Mouse (Mus musculus) T-cell, adult 66 days (primary cell): ENCODE measurements around the gene Tsga10ip. TPM values are rescaled to one million over a fixed set of nuclear protein-coding genes. Genes with fewer than 3 reads are reported as not detected.

Source experiments
- total RNA-seq, 2 experiments: library from RNA; stranded (reverse); gene quantifications; 3 replicates in 1 of 2; 4 replicates in 1 of 2; pipeline ENCODE4 v1.2.4; 2023

The Tsga10ip gene
- under 1 TPM in 1 of 2 experiments, not detected in 1; 0.98 TPM for total RNA-seq

GRCm38 (mm10) chr19:5402293-5402692 is at the start of gene Tsga10ip:
Tsga10ip (minus strand) TSS chr19:5402526.

GRCm38 (mm10) chr19:5447515-5448353 is 45.4 kb upstream of the Tsga10ip start, which contains the start of gene Fosl1:
Fosl1 (plus strand) TSS chr19:5447547.

GRCm38 (mm10) chr19:5424782-5425741 is 22.7 kb upstream of the Tsga10ip start, which contains the start of the genes Drap1 and AI837181:
Drap1 (minus strand) TSS chr19:5424979.
AI837181 (plus strand) TSS chr19:5425144.

GRCm38 (mm10) chr19:5388588-5389242 is 13.6 kb downstream of the Tsga10ip start, which contains the start of gene Sart1:
Sart1 (minus strand) TSS chr19:5388703.

GRCm38 (mm10) chr19:5367053-5367359 is 35.3 kb downstream of the Tsga10ip start, which contains the start of gene Banf1:
Banf1 (minus strand) TSS chr19:5367168.

GRCm38 (mm10) chr19:5366175-5367052 is 35.9 kb downstream of the Tsga10ip start, which contains the start of gene Eif1ad:
Eif1ad (plus strand) TSS chr19:5366741.

GRCm38 (mm10) chr19:5349502-5349873 is 52.8 kb downstream of the Tsga10ip start, which contains the start of gene Cst6:
Cst6 (minus strand) TSS chr19:5349574.

Other genes with a start within 250 kb of the Tsga10ip start
- gene Pacs1, start 129.4 kb downstream of the Tsga10ip start, total RNA-seq = 100 to 1,000 TPM; 102 to 103 TPM
- 100 to 1,000 TPM; 262 to 282 TPM for gene Sf3b2, start 107.1 kb downstream of the Tsga10ip start, total RNA-seq
- gene Gal3st3, start 104.2 kb downstream of the Tsga10ip start, total RNA-seq = not detected
- gene Catsper1, start 66.8 kb downstream of the Tsga10ip start, total RNA-seq = not detected
- gene Cst6, start 53.0 kb downstream of the Tsga10ip start, total RNA-seq = 1 to 10 TPM; 1.0 to 2.9 TPM
- gene Eif1ad, start 35.8 kb downstream of the Tsga10ip start, total RNA-seq = 10 to 100 TPM; 35.1 to 42.2 TPM
- 100 to 1,000 TPM; 104 to 116 TPM for gene Banf1, start 35.4 kb downstream of the Tsga10ip start, total RNA-seq
- 100 to 1,000 TPM; 183 to 193 TPM for gene Sart1, start 13.8 kb downstream of the Tsga10ip start, total RNA-seq
- 100 to 1,000 TPM; 176 to 179 TPM for gene Drap1, start 22.5 kb upstream of the Tsga10ip start, total RNA-seq
- gene AI837181, start 22.6 kb upstream of the Tsga10ip start, total RNA-seq = 10 to 100 TPM; 66.9 to 71.3 TPM
- not detected for gene Fosl1, start 45.0 kb upstream of the Tsga10ip start, total RNA-seq
- gene Ccdc85b, start 55.4 kb upstream of the Tsga10ip start, total RNA-seq = 1 to 10 TPM; 7.1 TPM
- gene Fibp, start 58.1 kb upstream of the Tsga10ip start, total RNA-seq = 10 to 100 TPM; 85.7 to 89.0 TPM
- gene Ctsw, start 66.0 kb upstream of the Tsga10ip start, total RNA-seq = 100 to 1,000 TPM; 168 to 233 TPM
- gene Efemp2, start 71.4 kb upstream of the Tsga10ip start, total RNA-seq = 1 to 10 TPM; 1.6 to 3.4 TPM
- gene Mus81, start 85.9 kb upstream of the Tsga10ip start, total RNA-seq = 10 to 100 TPM; 46.1 to 52.7 TPM
- gene Cfl1, start 87.9 kb upstream of the Tsga10ip start, total RNA-seq = 1,000 to 10,000 TPM; 1,462 to 1,487 TPM
- gene 1700020D05Rik, start 101.3 kb upstream of the Tsga10ip start, total RNA-seq = 1 to 10 TPM; 2.1 to 2.6 TPM
- gene Snx32, start 108.0 kb upstream of the Tsga10ip start, total RNA-seq = 10 to 100 TPM in 1 of 2 experiments, 1 to 10 TPM in 1; 9.2 to 10.5 TPM
- gene Ovol1, start 158.1 kb upstream of the Tsga10ip start, total RNA-seq = not detected
- 10 to 100 TPM; 25.5 to 26.2 TPM for gene Ap5b1, start 165.5 kb upstream of the Tsga10ip start, total RNA-seq
- 100 to 1,000 TPM; 113 TPM for gene Rnaseh2c, start 199.3 kb upstream of the Tsga10ip start, total RNA-seq
- gene Kat5, start 207.7 kb upstream of the Tsga10ip start, total RNA-seq = 100 to 1,000 TPM; 120 to 134 TPM
- 100 to 1,000 TPM; 129 to 143 TPM for gene Rela, start 235.0 kb upstream of the Tsga10ip start, total RNA-seq